Mouse (Mus musculus): ENCODE results near the gene Proz.

Proz gene

DNA sequence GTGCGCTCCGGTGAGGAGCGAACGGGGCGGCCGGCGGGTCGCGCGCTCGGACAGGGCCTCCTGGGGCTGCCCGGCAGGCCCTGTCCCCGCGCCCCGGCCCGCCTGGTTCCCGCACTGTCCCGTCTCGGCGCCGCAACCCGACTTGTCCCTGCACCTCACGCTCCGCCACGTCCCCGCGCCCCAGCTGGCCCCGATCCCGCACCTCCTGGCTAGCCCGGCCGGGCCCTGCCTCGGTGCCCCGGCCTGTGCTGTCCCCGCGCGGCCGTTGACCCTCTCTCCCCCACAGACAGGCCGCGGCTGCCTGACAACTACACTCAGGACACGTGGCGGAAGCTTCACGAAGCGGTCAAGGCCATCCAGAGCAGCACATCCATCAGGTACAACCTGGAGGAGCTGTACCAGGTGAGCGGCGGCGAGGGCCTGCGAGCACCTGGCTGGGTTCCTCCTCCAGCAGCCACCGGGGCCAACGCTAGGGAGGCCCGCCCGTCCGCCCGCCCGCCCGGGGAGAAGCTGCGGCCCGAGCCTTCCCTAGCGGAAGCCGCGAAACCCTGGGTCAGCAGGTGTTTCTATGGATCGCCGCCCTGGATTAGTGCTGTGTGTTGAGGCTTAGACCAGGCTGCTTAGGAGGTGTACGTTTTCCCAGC is 45.3 kb downstream of the Proz start:
- DNase-seq (ENCODE audit: extremely low read depth, insufficient read length, low spot score): no peak

- peak; percentile 30 for DNase-seq (ENCODE audit: extremely low read depth, insufficient read length, low spot score)
Observed at GRCm38 (mm10) chr8:13107990-13108638, 47.4 kb downstream of the Proz start.

GRCm38 (mm10) chr8:13108967-13109366 is 48.3 kb downstream of the Proz start:
- DNase-seq (ENCODE audit: extremely low read depth, insufficient read length, low spot score): no peak

GRCm38 (mm10) chr8:13109416-13109960 is 48.8 kb downstream of the Proz start:
- no peak for DNase-seq (ENCODE audit: extremely low read depth, insufficient read length, low spot score)

GRCm38 (mm10) chr8:13111917-13112316 is 51.2 kb downstream of the Proz start:
- no peak for DNase-seq (ENCODE audit: extremely low read depth, insufficient read length, low spot score)

GRCm38 (mm10) chr8:13113232-13113631 is 52.5 kb downstream of the Proz start:
- DNase-seq (ENCODE audit: extremely low read depth, insufficient read length, low spot score): no peak

GRCm38 (mm10) chr8:13117096-13117495 is 56.4 kb downstream of the Proz start:
- DNase-seq (ENCODE audit: extremely low read depth, insufficient read length, low spot score): no peak

DNA sequence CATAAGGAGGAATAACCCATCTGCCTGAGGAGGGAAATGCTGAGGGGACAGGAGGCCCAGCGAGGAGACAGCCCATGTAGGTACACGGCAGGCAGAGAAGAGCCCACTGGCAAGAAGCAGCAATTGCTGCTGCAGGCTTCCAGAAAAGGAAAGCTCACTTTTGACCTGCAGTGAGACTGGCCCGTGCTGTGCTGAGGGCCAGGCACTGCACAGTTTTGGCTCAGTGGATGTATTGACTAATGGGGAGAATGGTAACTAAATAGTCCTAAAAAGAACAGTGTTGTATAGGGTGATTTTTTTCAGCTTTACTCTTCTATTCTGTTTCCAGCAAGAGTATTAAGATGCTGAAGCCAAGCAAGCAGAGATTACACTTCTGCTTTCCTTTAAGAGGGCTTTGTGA is 57.8 kb downstream of the Proz start:
- no peak for DNase-seq (ENCODE audit: extremely low read depth, insufficient read length, low spot score)

- DNase-seq (ENCODE audit: extremely low read depth, insufficient read length, low spot score): no peak
Observed at GRCm38 (mm10) chr8:13120882-13121665, 60.4 kb downstream of the Proz start.

- DNase-seq (ENCODE audit: extremely low read depth, insufficient read length, low spot score): no peak
Observed at GRCm38 (mm10) chr8:13122887-13123421, 62.2 kb downstream of the Proz start.

- DNase-seq (ENCODE audit: extremely low read depth, insufficient read length, low spot score): no peak
Observed at GRCm38 (mm10) chr8:13124897-13125296, 64.2 kb downstream of the Proz start.
